Mouse (Mus musculus): Measurements from ENCODE around the gene Grk3. TPM values are rescaled to one million over a fixed set of nuclear protein-coding genes. Genes with fewer than 3 reads are reported as not detected.

The Grk3 gene
- polyA plus RNA-seq, 1 experiment from 2014 or later, result 13.0 TPM

- H3K27me3 ChIP-seq (replicated peaks), result no peaks in the 10 kb centered on the region
- no peaks in the 10 kb centered on the region for H3K36me3 ChIP-seq
- no peaks in the 10 kb centered on the region for H3K9me3 ChIP-seq
- ATAC-seq, result no peak
- H3K9ac ChIP-seq, result no peak overlapping the region
- no peak overlapping the region for H3K27ac ChIP-seq
- peaks cover 10% of the 10 kb centered on the region for H3K4me1 ChIP-seq (replicated peaks)
- no peak overlapping the region for H3K4me3 ChIP-seq (replicated peaks)
- H3K4me2 ChIP-seq (replicated peaks), result no peak overlapping the region
- 95% methylated on average over 5 of the region's 5 CpGs for WGBS
These were observed 90.2 kb downstream of the Grk3 start for GRCm38 (mm10) chr5:112925422-112925821.

GRCm38 (mm10) chr5:112924806-112925205 is 90.8 kb downstream of the Grk3 start:
- Histone ChIP-seq H3K4me1 (replicated peaks) (peaks cover 10% of the 10 kb centered on the region), H3K9ac (no peak overlapping the region), H3K4me2 (replicated peaks) (no peak overlapping the region), H3K9me3 (no peaks in the 10 kb centered on the region), H3K27me3 (replicated peaks) (no peaks in the 10 kb centered on the region), H3K4me3 (replicated peaks) (no peak overlapping the region), H3K36me3 (0 out of 2 replicates have a peak, but pooled peaks cover 3% of the 10 kb centered on the region), H3K27ac (no peak overlapping the region)
- ATAC-seq, result no peak
- 79% methylated on average over 8 of the region's 8 CpGs for WGBS

- WGBS, result 96% methylated on average over 14 of the region's 14 CpGs
- Histone ChIP-seq H3K4me1 (replicated peaks) (peaks cover 10% of the 10 kb centered on the region), H3K27me3 (replicated peaks) (no peaks in the 10 kb centered on the region), H3K4me3 (replicated peaks) (no peak overlapping the region), H3K4me2 (replicated peaks) (no peak overlapping the region), H3K9me3 (no peaks in the 10 kb centered on the region), H3K27ac (no peak overlapping the region), H3K36me3 (0 out of 2 replicates have a peak, but pooled peaks cover 4% of the 10 kb centered on the region), H3K9ac (no peak overlapping the region)
- no peak for ATAC-seq
These were observed 91.8 kb downstream of the Grk3 start for GRCm38 (mm10) chr5:112923841-112924240.

- H3K4me1 ChIP-seq (replicated peaks), result peaks cover 5% of the 10 kb centered on the region; the same call in 1 of the 2 replicates
- ATAC-seq, result peak; percentile 68; the same call in 1 of the 2 replicates
- no peak overlapping the region for H3K4me3 ChIP-seq (replicated peaks)
- no peaks in the 10 kb centered on the region for H3K9me3 ChIP-seq
- H3K36me3 ChIP-seq, result 0 out of 2 replicates have a peak, but pooled peaks cover 4% of the 10 kb centered on the region
- no peak overlapping the region for H3K27ac ChIP-seq
- no peaks in the 10 kb centered on the region for H3K27me3 ChIP-seq (replicated peaks)
- H3K9ac ChIP-seq, result no peak overlapping the region
- H3K4me2 ChIP-seq (replicated peaks), result no peak overlapping the region
These were observed 93.7 kb downstream of the Grk3 start for GRCm38 (mm10) chr5:112921914-112922313.

GRCm38 (mm10) chr5:112910381-112910780 is 105.2 kb downstream of the Grk3 start:
- whole genome bisulfite sequencing, result 84% methylated on average over 5 of the region's 5 CpGs
- no peak overlapping the region for H3K27ac ChIP-seq
- no peaks in the 10 kb centered on the region for H3K27me3 ChIP-seq (replicated peaks)
- no peak overlapping the region for H3K9ac ChIP-seq
- no peak for ATAC-seq
- no peaks in the 10 kb centered on the region; the same call in 1 of the 2 replicates for H3K36me3 ChIP-seq
- no peak overlapping the region for H3K4me2 ChIP-seq (replicated peaks)
- H3K9me3 ChIP-seq, result no peaks in the 10 kb centered on the region
- no peak overlapping the region for H3K4me3 ChIP-seq (replicated peaks)
- H3K4me1 ChIP-seq (replicated peaks), result peaks cover 4% of the 10 kb centered on the region; the same call in 1 of the 2 replicates

GRCm38 (mm10) chr5:112908169-112908614 is 107.4 kb downstream of the Grk3 start:
- Histone ChIP-seq H3K9ac (no peak overlapping the region), H3K4me2 (replicated peaks) (no peak overlapping the region), H3K4me1 (replicated peaks) (peaks cover 4% of the 10 kb centered on the region; the same call in 1 of the 2 replicates), H3K27ac (no peak overlapping the region), H3K27me3 (replicated peaks) (no peaks in the 10 kb centered on the region), H3K9me3 (no peaks in the 10 kb centered on the region), H3K4me3 (replicated peaks) (no peak overlapping the region), H3K36me3 (no peaks in the 10 kb centered on the region)
- whole genome bisulfite sequencing, result 32% methylated on average over 2 of the region's 2 CpGs
- no peak for ATAC-seq

GRCm38 (mm10) chr5:112907504-112907903 is 108.1 kb downstream of the Grk3 start:
- no peaks in the 10 kb centered on the region for H3K27me3 ChIP-seq (replicated peaks)
- no peaks in the 10 kb centered on the region for H3K9me3 ChIP-seq
- WGBS, result 63% methylated on average over 6 of the region's 6 CpGs
- no peak overlapping the region for H3K4me2 ChIP-seq (replicated peaks)
- H3K9ac ChIP-seq, result no peak overlapping the region
- no peak overlapping the region for H3K27ac ChIP-seq
- peaks cover 4% of the 10 kb centered on the region; the same call in 1 of the 2 replicates for H3K4me1 ChIP-seq (replicated peaks)
- H3K36me3 ChIP-seq, result no peaks in the 10 kb centered on the region
- no peak for ATAC-seq
- no peak overlapping the region for H3K4me3 ChIP-seq (replicated peaks)

- no peaks in the 10 kb centered on the region for H3K4me1 ChIP-seq (replicated peaks)
- H3K36me3 ChIP-seq, result no peaks in the 10 kb centered on the region
- no peak within 1 kb of the TSS for H3K27ac ChIP-seq
- 79% methylated on average over 17 of the region's 17 CpGs for WGBS
- ATAC-seq, result no peak
- no peaks in the 10 kb centered on the region for H3K27me3 ChIP-seq (replicated peaks)
- H3K4me2 ChIP-seq (replicated peaks), result no peak within 1 kb of the TSS
- no peak within 1 kb of the TSS for H3K4me3 ChIP-seq (replicated peaks)
- no peaks in the 10 kb centered on the region for H3K9me3 ChIP-seq
- no peak within 1 kb of the TSS for H3K9ac ChIP-seq
These were observed 119.6 kb downstream of the Grk3 start, which contains the start of gene Myo18b for GRCm38 (mm10) chr5:112895674-112896654. Myo18b (minus strand) TSS chr5:112896362.

- H3K9me3 ChIP-seq, result no peaks in the 10 kb centered on the region
- no peaks in the 10 kb centered on the region for H3K4me1 ChIP-seq (replicated peaks)
- no peaks in the 10 kb centered on the region for H3K27me3 ChIP-seq (replicated peaks)
- H3K36me3 ChIP-seq, result no peaks in the 10 kb centered on the region
- H3K4me2 ChIP-seq (replicated peaks), result no peak overlapping the region
- H3K27ac ChIP-seq, result no peak overlapping the region
- no peak for ATAC-seq
- WGBS, result 57% methylated on average over 5 of the region's 5 CpGs
- no peak overlapping the region for H3K9ac ChIP-seq
- H3K4me3 ChIP-seq (replicated peaks), result no peak overlapping the region
These were observed 122.0 kb downstream of the Grk3 start for GRCm38 (mm10) chr5:112893462-112894060.

- H3K4me1 ChIP-seq (replicated peaks), result no peaks in the 10 kb centered on the region
- H3K9me3 ChIP-seq, result no peaks in the 10 kb centered on the region
- no peaks in the 10 kb centered on the region for H3K27me3 ChIP-seq (replicated peaks)
- no peak overlapping the region for H3K9ac ChIP-seq
- no peak overlapping the region for H3K4me3 ChIP-seq (replicated peaks)
- H3K36me3 ChIP-seq, result no peaks in the 10 kb centered on the region
- H3K27ac ChIP-seq, result no peak overlapping the region
- H3K4me2 ChIP-seq (replicated peaks), result no peak overlapping the region
- ATAC-seq, result no peak
These were observed 123.2 kb downstream of the Grk3 start for GRCm38 (mm10) chr5:112892411-112892810.

- no peaks in the 10 kb centered on the region for H3K36me3 ChIP-seq
- no peak for ATAC-seq
- no peaks in the 10 kb centered on the region for H3K27me3 ChIP-seq (replicated peaks)
- no peak overlapping the region for H3K4me3 ChIP-seq (replicated peaks)
- no peak overlapping the region for H3K9ac ChIP-seq
- H3K4me1 ChIP-seq (replicated peaks), result no peaks in the 10 kb centered on the region
- no peaks in the 10 kb centered on the region for H3K9me3 ChIP-seq
- WGBS, result 57% methylated on average over 7 of the region's 7 CpGs
- H3K4me2 ChIP-seq (replicated peaks), result no peak overlapping the region
- H3K27ac ChIP-seq, result no peak overlapping the region
These were observed 126.9 kb downstream of the Grk3 start for GRCm38 (mm10) chr5:112888651-112889050.

- no peaks in the 10 kb centered on the region for H3K36me3 ChIP-seq
- H3K4me2 ChIP-seq (replicated peaks), result no peak overlapping the region
- H3K9ac ChIP-seq, result no peak overlapping the region
- ATAC-seq, result 0 out of 2 replicates have a peak, but pooled peaks have one; percentile 17
- H3K27ac ChIP-seq, result no peak overlapping the region
- no peaks in the 10 kb centered on the region for H3K9me3 ChIP-seq
- no peaks in the 10 kb centered on the region for H3K27me3 ChIP-seq (replicated peaks)
- no peak overlapping the region for H3K4me3 ChIP-seq (replicated peaks)
- H3K4me1 ChIP-seq (replicated peaks), result no peaks in the 10 kb centered on the region
- 70% methylated on average over 17 of the region's 17 CpGs for WGBS
These were observed 128.7 kb downstream of the Grk3 start for GRCm38 (mm10) chr5:112886687-112887491.

Data from intestine, embryonic 15.5 days (tissue).